Mouse (Mus musculus) left cerebral cortex, adult 9 months (tissue): ENCODE results near the gene Nphp1.

Experiments used
- DNase-seq, 2 experiments: peaks; one replicate each; pipeline ENCODE4 v3.0.0; 2022; ENCODE audit warnings: low spot score in 2 of 2

Gene Nphp1

DNA sequence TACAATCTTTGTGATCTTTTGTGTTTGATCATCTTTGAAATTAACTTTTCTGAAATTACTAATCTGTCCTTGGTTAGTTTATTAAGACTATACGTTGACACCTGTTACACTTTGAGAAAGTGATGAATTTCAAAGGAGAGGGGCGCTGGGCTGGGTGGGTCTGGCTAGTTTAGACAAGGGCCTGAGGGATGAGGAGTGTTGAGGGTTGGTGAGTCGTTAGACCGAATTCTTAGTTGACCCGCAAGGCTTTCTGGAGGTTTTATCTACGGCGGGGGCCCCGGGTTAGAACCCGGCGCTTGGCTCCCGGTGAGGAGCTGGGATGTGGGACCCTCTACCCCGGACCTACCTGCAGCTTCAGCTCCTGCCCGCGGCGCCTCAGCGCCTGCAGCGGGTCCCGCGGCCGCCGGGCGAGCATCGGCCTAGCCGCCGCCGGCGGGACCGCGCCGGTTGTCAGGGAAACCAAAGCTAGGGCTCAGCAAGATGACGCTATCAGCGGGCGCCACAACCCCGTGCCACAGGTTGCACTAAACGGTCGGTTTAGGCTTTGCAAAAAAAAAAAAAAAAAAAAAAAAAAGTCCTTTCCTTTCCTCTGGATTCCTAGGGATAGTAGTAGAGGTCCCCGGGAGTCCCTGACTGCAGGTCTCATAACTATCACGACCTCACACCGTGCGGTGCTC is at the start of gene Nphp1:
Nphp1 (minus strand) TSS at position 458 of the 677 bp plus-strand sequence.
- peak; percentile 25 to 76 for DNase-seq

DNA sequence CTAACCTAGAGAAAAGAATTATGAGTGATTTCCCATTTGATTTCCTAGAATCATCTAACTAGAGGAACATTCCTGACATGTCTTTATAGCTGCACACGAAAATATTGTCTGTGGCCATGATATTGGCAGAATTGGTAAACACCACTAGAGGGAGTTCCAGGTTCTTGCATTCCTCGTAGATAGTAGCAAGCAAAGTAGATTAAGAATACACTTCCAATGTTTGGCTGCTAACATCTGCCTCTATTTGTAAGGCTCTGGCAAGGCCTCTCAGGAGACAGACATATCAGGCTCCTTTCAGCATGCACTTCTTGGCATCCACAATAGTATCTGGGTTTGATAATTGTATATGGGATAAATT is 44.1 kb upstream of the Nphp1 start:
- no peak for DNase-seq

- DNase-seq, result no peak
Measured at GRCm38 (mm10) chr2:127832103-127832832, 43.6 kb upstream of the Nphp1 start.

DNA sequence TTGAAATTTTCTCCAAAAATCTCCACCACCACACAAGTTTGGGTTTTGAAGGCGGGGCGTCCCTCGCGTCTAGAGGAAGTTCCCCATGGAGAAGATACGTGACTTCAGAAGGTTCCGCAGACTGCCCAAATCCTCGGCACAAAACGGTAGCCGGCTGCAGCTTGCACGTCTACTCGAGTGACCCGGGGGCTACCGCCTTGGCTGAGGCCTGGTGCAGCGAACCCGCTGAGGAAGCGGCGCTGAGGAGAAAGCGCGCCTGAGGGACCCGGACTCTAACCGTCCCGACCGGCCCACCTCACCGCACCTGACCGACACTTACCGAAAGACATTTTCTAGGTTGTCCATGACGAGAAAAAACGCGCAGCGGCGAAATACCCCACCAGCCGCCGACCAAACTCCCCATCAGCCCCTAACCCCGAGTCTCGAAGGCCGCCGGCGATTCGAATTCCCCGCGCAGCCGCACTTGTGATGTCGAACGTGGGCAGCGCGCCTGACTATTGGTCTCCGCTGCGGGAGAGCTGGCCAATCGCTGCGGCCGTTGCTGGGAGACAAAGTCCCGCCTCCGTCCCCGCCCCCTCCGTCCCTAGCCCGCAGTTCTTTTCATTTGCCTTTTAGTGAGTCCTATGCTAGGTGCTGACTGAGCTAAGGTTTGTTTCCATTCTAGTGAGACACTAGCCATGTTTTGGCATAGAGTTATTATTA is 42.9 kb upstream of the Nphp1 start, which contains the start of gene Bub1:
Bub1 (minus strand) TSS at position 465 of the 702 bp plus-strand sequence.
- DNase-seq, result peak; percentile 58 to 91

GRCm38 (mm10) chr2:127791919-127792603 is 3.4 kb upstream of the Nphp1 start, which contains the start of gene Mtln:
TSS of gene Mtln (minus strand) at chr2:127792488.
- DNase-seq, result peak; percentile 79 to 88

- no peak for DNase-seq
Measured at GRCm38 (mm10) chr2:127789651-127790270, 1.1 kb upstream of the Nphp1 start.

GRCm38 (mm10) chr2:127789138-127789537 is 441 bp upstream of the Nphp1 start:
- DNase-seq, result no peak

DNA sequence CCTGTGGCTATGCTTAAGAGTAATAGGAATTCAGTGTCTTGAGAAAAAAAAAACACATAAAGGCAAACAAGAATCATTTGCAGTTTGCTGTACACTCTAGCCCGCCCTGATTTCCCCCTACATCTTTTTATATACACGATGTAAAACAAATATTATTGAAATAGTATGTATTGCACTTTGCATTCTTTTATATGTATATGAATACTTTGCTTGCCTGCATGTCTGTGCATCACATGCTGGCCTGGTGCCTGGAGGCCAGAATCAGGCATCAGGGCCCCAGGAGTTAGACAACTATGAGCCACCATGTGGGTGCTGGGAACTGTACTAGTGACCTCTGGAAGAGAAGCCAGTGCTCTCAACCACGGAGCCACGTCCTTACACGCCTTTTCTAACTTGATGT is 1.5 kb downstream of the Nphp1 start:
- no peak for DNase-seq

GRCm38 (mm10) chr2:127778451-127778850 is 10.2 kb downstream of the Nphp1 start:
- DNase-seq, result no peak

GRCm38 (mm10) chr2:127775013-127775412 is 13.7 kb downstream of the Nphp1 start:
- DNase-seq, result no peak

GRCm38 (mm10) chr2:127774578-127774941 is 14.1 kb downstream of the Nphp1 start:
- DNase-seq, result no peak

DNA sequence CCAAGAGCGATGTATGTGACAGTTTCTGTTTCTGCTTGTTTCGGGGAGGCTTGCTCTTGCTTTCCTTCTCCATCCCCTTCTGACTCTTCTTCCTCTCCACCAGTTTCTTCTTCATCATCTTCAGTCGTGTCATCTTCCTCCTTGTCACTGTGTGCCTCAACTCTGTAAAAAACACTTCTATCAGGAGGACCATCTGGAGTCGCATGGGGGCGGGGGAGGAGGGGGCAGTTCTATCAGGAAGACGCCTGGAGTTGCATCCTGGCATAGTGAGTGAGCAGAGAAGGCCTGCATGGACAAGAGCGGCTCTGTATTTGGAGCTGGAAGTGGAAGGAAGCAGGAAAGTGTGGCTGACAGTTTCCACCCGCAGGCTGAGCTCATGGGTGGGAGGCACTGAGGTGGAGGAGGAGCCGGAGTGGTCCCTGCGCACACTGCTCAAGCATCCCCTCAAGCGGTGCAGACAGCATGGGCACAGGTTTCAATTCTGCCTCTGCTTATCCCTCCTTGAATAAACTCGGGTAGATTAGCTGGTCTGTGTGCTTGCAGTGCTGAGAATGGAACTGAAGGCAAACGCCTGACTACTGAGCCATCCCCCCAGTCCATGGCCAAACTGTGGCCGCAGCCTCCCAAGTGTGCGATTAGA is 14.6 kb downstream of the Nphp1 start:
- DNase-seq, result no peak

DNA sequence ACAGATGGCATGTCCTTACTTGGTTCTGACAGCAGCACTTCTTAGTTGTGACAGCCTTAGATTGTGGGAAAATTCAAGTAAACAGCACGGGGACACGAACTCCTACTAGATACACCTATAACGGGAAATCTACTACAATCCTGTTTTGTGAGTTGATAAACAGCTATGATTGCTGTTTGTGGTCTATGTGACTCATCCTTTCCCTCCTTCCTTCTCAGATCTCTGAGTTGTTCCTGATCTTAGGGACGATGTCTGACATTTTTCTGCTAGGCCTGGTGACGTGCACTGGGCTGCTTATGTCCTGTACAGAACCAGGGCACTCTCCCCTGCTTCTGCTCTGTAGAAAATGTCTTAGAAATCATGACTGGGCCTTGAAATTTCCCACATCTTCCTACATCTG is 27.1 kb downstream of the Nphp1 start:
- no peak for DNase-seq

DNA sequence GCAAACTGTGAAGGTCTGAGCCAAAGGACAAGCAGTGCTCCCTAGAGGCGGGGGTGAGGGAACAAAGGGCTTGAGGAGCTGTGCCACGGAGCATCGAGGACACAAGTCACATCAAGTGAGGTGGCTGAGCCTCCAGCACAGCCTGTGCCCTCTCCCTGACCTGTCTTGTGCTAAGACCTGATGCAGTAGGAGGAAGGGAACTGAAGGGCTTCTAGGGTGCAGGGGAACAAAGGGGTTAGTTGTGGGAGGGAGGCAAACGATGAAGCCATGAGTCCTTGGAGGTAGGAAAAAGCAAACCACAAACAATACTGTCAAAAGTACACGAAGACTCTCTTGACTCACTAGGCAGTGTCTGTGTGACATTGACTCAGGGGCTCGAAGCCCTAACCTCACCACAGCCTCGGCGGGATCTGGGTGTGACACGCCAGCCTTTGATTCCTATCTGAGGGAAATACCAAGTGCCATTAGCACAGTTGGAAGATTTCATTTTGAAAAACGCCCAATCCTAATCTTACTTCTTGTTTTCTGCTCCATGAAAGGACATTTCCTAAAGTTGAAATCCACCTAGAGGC is 28.2 kb downstream of the Nphp1 start:
- DNase-seq, result no peak

DNA sequence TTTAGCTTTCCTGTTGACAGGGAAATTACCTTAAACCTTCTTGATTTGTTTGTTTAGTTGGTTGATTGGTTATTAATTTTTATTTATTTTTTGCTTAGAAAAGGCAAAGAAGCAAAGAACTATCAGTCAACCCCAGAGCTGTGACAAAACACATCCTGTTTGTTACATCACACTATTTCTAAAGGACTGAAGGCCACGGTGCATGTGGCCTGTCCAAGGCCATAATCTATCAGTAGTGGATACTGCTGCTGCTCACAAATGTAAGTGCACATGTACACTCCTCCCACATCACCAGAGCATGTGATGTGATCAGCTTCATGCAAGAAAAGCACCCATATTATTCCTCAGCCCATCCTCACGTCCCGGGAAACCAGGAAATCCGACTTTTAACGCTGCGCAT is 28.7 kb downstream of the Nphp1 start:
- DNase-seq, result no peak

DNA sequence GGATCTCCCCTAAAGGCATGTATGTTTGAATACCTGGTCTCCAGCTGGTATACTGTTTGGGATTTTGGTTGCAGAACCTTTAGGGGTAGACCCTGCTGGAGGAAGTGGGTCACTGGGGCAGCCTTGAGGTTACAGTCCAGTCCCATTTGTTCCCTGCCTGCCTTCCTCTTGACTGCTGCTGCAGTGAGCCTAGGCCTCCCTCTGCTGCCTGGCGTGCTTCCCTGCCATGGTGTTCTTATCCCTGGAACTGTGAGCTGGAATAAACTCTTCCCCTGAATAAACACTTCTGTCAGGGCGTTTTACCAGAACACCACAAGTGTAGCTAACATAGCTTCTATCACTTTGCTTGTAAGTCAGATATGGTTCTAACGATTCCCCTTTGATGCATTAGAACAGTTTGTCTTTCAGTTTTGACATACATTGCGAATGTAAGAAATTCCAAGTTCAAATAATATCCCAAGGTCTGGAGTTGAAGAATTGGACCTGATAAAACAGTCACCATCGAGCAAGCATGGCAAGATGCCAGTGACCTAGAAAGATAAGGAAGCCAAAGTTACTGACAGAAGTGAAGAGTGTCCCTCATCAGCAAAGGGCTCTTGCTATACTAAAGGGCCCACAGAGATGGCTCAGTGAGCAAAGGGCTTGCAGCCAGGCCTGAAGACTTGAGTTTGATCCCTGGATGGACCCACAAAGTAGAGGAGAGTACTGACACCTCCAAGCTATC is 29.4 kb downstream of the Nphp1 start:
- no peak for DNase-seq

GRCm38 (mm10) chr2:127757171-127757570 is 31.5 kb downstream of the Nphp1 start:
- DNase-seq, result peak; percentile 6 to 46

- DNase-seq, result no peak
Measured at GRCm38 (mm10) chr2:127754113-127754512, 34.6 kb downstream of the Nphp1 start.

DNA sequence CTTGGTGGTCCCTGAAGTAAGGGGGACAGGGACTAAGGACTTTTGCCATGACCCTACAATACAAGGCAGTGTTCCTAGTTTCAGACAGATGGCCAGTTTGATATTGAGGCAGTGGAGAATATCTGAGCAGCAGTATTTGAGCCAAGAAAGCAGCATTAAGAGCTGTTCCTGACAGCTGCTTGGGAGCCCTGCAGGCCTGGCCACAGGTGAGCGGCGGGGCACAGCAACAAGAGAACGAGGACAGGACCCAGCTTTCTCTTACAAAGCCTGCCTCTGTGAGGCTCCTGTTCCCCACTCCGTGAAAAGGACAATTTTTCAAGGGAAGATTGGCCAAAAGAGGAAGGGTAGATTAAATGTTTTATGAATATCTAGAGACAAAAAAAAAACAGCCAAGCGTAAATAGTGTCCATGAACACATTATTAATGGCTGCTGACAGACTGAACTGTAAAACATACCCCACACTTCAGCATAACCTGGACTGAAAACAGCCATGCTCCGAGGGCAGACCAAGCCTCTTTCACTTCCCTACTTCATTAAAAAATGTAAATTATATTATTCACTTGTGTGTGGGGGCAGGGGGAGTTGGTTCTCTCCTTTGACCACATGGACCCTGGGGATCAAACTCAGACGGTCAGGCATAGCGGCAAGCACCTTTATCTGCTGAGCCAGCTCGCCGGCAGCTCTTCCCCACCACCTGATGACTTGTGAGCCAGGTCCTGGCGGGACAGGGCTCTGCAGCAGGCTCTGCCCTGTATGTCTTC is 36.7 kb downstream of the Nphp1 start:
- no peak for DNase-seq
